Mouse (Mus musculus): ENCODE data around the gene Nomo1. TPM values are rescaled to one million over a fixed set of nuclear protein-coding genes. Genes with fewer than 3 reads are reported as not detected.

Nomo1 gene
- 52.2 and 80.0 TPM in 2 replicates for polyA plus RNA-seq (2011; ENCODE audit: insufficient read length, low read depth, missing spikeins)

- peak; percentile 87 for TF ChIP-seq POLR2A (IDR thresholded peaks at IDR 0.05; ENCODE audit: low read depth, low read length)
- TF ChIP-seq CTCF (IDR thresholded peaks at IDR 0.05; ENCODE audit: borderline replicate concordance, insufficient read depth, low read length): peak; percentile 76
- Histone ChIP-seq H3K27ac (ENCODE audit: insufficient read depth, low read length) (no peak within 1 kb of the TSS), H3K4me1 (ENCODE audit: control insufficient read depth, insufficient read depth, low read length) (no peaks in the 10 kb centered on the region; the same call in 1 of the 2 replicates), H3K4me3 (ENCODE audit: insufficient read depth, low read length) (peak within 1 kb of the TSS; percentile 98)
Observed at GRCm38 (mm10) chr7:46033109-46033869, at the start of gene Nomo1. TSS of gene Nomo1 (plus strand) at chr7:46033698.

- no peaks in the 10 kb centered on the region for H3K4me1 ChIP-seq (ENCODE audit: control insufficient read depth, insufficient read depth, low read length)
- no peak overlapping the region for H3K4me3 ChIP-seq (ENCODE audit: insufficient read depth, low read length)
- H3K27ac ChIP-seq (ENCODE audit: insufficient read depth, low read length): no peak overlapping the region
- TF ChIP-seq CTCF (IDR thresholded peaks at IDR 0.05; ENCODE audit: borderline replicate concordance, insufficient read depth, low read length) (no peak), POLR2A (IDR thresholded peaks at IDR 0.05; ENCODE audit: low read depth, low read length) (no peak)
Observed at GRCm38 (mm10) chr7:45986893-45987292, 46.6 kb upstream of the Nomo1 start.

GRCm38 (mm10) chr7:45988344-45988743, 45.2 kb upstream of the Nomo1 start:
- Histone ChIP-seq H3K27ac (ENCODE audit: insufficient read depth, low read length) (no peak overlapping the region), H3K4me1 (ENCODE audit: control insufficient read depth, insufficient read depth, low read length) (no peaks in the 10 kb centered on the region), H3K4me3 (ENCODE audit: insufficient read depth, low read length) (no peak overlapping the region)
- TF ChIP-seq POLR2A (IDR thresholded peaks at IDR 0.05; ENCODE audit: low read depth, low read length) (no peak), CTCF (IDR thresholded peaks at IDR 0.05; ENCODE audit: borderline replicate concordance, insufficient read depth, low read length) (no peak)

- no peak overlapping the region for H3K4me3 ChIP-seq (ENCODE audit: insufficient read depth, low read length)
- TF ChIP-seq CTCF (IDR thresholded peaks at IDR 0.05; ENCODE audit: borderline replicate concordance, insufficient read depth, low read length): no peak
- no peaks in the 10 kb centered on the region for H3K4me1 ChIP-seq (ENCODE audit: control insufficient read depth, insufficient read depth, low read length)
- H3K27ac ChIP-seq (ENCODE audit: insufficient read depth, low read length): no peak overlapping the region
Observed at GRCm38 (mm10) chr7:45992470-45992869, 41.0 kb upstream of the Nomo1 start.

- TF ChIP-seq CTCF (IDR thresholded peaks at IDR 0.05; ENCODE audit: borderline replicate concordance, insufficient read depth, low read length): no peak
- no peak overlapping the region for H3K4me3 ChIP-seq (ENCODE audit: insufficient read depth, low read length)
- no peaks in the 10 kb centered on the region for H3K4me1 ChIP-seq (ENCODE audit: control insufficient read depth, insufficient read depth, low read length)
- no peak overlapping the region for H3K27ac ChIP-seq (ENCODE audit: insufficient read depth, low read length)
Observed at GRCm38 (mm10) chr7:46000577-46000976, 32.9 kb upstream of the Nomo1 start.

- Histone ChIP-seq H3K4me1 (ENCODE audit: control insufficient read depth, insufficient read depth, low read length) (no peaks in the 10 kb centered on the region), H3K4me3 (ENCODE audit: insufficient read depth, low read length) (no peak overlapping the region), H3K27ac (ENCODE audit: insufficient read depth, low read length) (no peak overlapping the region)
- TF ChIP-seq CTCF (IDR thresholded peaks at IDR 0.05; ENCODE audit: borderline replicate concordance, insufficient read depth, low read length): no peak
- no peak for TF ChIP-seq POLR2A (IDR thresholded peaks at IDR 0.05; ENCODE audit: low read depth, low read length)
Observed at GRCm38 (mm10) chr7:46002748-46003147, 30.8 kb upstream of the Nomo1 start.

- TF ChIP-seq CTCF (IDR thresholded peaks at IDR 0.05; ENCODE audit: borderline replicate concordance, insufficient read depth, low read length): 0 out of 2 replicates have a peak, but pooled peaks have one; percentile 20
- TF ChIP-seq POLR2A (IDR thresholded peaks at IDR 0.05; ENCODE audit: low read depth, low read length): no peak
- H3K27ac ChIP-seq (ENCODE audit: insufficient read depth, low read length): no peak overlapping the region
- no peak overlapping the region for H3K4me3 ChIP-seq (ENCODE audit: insufficient read depth, low read length)
- H3K4me1 ChIP-seq (ENCODE audit: control insufficient read depth, insufficient read depth, low read length): no peaks in the 10 kb centered on the region
Observed at GRCm38 (mm10) chr7:46009578-46009977, 23.9 kb upstream of the Nomo1 start.

- no peak overlapping the region for H3K27ac ChIP-seq (ENCODE audit: insufficient read depth, low read length)
- H3K4me3 ChIP-seq (ENCODE audit: insufficient read depth, low read length): no peak overlapping the region
- TF ChIP-seq CTCF (IDR thresholded peaks at IDR 0.05; ENCODE audit: borderline replicate concordance, insufficient read depth, low read length) (no peak), POLR2A (IDR thresholded peaks at IDR 0.05; ENCODE audit: low read depth, low read length) (no peak)
- no peaks in the 10 kb centered on the region for H3K4me1 ChIP-seq (ENCODE audit: control insufficient read depth, insufficient read depth, low read length)
Observed at GRCm38 (mm10) chr7:46012121-46012520, 21.4 kb upstream of the Nomo1 start.

- H3K27ac ChIP-seq (ENCODE audit: insufficient read depth, low read length): no peak overlapping the region
- TF ChIP-seq CTCF (IDR thresholded peaks at IDR 0.05; ENCODE audit: borderline replicate concordance, insufficient read depth, low read length) (no peak), POLR2A (IDR thresholded peaks at IDR 0.05; ENCODE audit: low read depth, low read length) (no peak)
- H3K4me3 ChIP-seq (ENCODE audit: insufficient read depth, low read length): no peak overlapping the region
- no peaks in the 10 kb centered on the region for H3K4me1 ChIP-seq (ENCODE audit: control insufficient read depth, insufficient read depth, low read length)
Observed at GRCm38 (mm10) chr7:46013266-46014010, 20.1 kb upstream of the Nomo1 start.

- TF ChIP-seq CTCF (IDR thresholded peaks at IDR 0.05; ENCODE audit: borderline replicate concordance, insufficient read depth, low read length): no peak
- no peak for TF ChIP-seq POLR2A (IDR thresholded peaks at IDR 0.05; ENCODE audit: low read depth, low read length)
- Histone ChIP-seq H3K27ac (ENCODE audit: insufficient read depth, low read length) (no peak overlapping the region), H3K4me3 (ENCODE audit: insufficient read depth, low read length) (no peak overlapping the region), H3K4me1 (ENCODE audit: control insufficient read depth, insufficient read depth, low read length) (no peaks in the 10 kb centered on the region)
Observed at GRCm38 (mm10) chr7:46019594-46019993, 13.9 kb upstream of the Nomo1 start.
